Mouse (Mus musculus): Measurements from ENCODE around the gene Stard7. TPM values are rescaled to one million over a fixed set of nuclear protein-coding genes. Genes with fewer than 3 reads are reported as not detected.

Stard7 gene
- polyA plus RNA-seq, 1 experiment from 2014 or later: 37.9 TPM

DNA sequence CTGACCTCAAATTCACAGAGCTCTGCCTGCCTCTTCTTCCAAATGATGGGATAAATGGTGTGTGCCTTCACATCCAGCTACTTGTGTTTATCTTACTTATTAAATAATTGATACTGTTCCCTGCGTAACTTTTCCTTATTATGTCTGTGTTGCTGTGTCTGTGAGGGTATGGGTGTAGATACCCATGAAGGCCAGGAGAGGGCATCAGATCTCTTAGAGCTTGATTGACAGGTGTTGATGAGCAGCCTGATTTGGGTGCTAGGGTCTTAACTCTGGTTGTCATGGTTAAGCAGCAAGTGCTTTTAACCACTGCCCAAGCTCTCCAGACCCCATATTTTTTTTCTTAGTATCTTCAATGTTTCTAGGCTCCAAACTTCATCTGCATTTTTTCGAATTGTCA lies 38.6 kb downstream of the Stard7 start:
- no peak overlapping the region for H3K4me3 ChIP-seq (ENCODE audit: low read depth, low read length)
- no peak overlapping the region for H3K27ac ChIP-seq (ENCODE audit: low read length)
- no peaks in the 10 kb centered on the region for H3K9me3 ChIP-seq (ENCODE audit: low read length)
- no peaks in the 10 kb centered on the region for H3K27me3 ChIP-seq (replicated peaks; ENCODE audit: insufficient read depth, low read length)
- peak; percentile 53 for DNase-seq (ENCODE audit: low spot score)
- H3K4me1 ChIP-seq (ENCODE audit: insufficient read depth, low read depth, low read length): no peaks in the 10 kb centered on the region
- WGBS: 92% methylated on average over 2 of the region's 2 CpGs
- no peak for TF ChIP-seq EP300 (IDR thresholded peaks at IDR 0.05)
- TF ChIP-seq CTCF (IDR thresholded peaks at IDR 0.05): peak; percentile 69
- H3K9ac ChIP-seq (replicated peaks; ENCODE audit: low read depth): no peak overlapping the region
- H3K36me3 ChIP-seq (ENCODE audit: insufficient read depth, low read length): no peaks in the 10 kb centered on the region
- H3K4me2 ChIP-seq (replicated peaks; ENCODE audit: low read depth, low read length): no peak overlapping the region
- no peak for ATAC-seq

DNA sequence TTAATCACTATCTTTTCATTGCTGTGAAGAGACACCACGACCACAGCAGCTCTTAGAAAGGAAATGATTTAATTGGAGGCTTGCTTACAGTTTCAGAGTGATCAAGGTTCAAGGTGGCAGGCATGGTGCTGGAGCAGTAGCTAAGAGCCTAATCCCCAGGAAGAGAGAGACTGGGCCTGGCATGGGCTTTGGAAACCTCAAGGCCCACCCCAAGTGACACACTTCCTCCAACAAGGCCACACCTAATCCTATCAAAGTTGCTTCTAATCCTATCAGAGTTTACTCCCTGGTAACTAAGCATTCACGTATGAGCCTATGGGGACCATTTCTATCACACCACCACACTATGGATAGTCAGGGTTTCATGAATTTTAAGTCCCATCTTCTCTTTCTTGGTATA lies 40.2 kb downstream of the Stard7 start:
- Histone ChIP-seq H3K27me3 (replicated peaks; ENCODE audit: insufficient read depth, low read length) (no peaks in the 10 kb centered on the region), H3K4me1 (ENCODE audit: insufficient read depth, low read depth, low read length) (no peaks in the 10 kb centered on the region), H3K36me3 (ENCODE audit: insufficient read depth, low read length) (no peaks in the 10 kb centered on the region), H3K9ac (replicated peaks; ENCODE audit: low read depth) (no peak overlapping the region), H3K27ac (ENCODE audit: low read length) (no peak overlapping the region), H3K4me2 (replicated peaks; ENCODE audit: low read depth, low read length) (no peak overlapping the region), H3K9me3 (ENCODE audit: low read length) (no peaks in the 10 kb centered on the region), H3K4me3 (ENCODE audit: low read depth, low read length) (no peak overlapping the region)
- DNase-seq (ENCODE audit: low spot score) (no peak), ATAC-seq (no peak)
- TF ChIP-seq CTCF (IDR thresholded peaks at IDR 0.05): no peak
- no peak for TF ChIP-seq EP300 (IDR thresholded peaks at IDR 0.05)
- 44% methylated on average over 2 of the region's 2 CpGs for WGBS

DNA sequence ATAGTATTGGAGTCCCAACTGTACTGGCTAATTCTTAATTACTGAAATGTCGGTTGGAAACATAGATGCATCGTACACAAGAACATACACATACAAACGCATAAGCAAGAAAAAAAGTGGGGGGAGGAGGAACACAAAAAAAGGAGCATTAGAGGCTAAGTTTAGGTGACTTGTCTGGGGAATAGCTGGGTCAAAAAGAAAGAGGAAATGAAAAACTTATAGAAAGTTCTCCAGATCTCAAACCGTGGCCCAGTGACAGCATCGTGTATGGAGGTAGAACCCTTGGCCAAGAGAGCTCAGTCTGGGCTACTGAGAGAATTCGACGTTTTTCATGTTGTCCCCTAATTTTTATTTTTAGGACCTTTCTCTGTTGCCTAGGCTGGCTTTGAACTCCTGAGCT lies 40.7 kb downstream of the Stard7 start:
- DNase-seq (ENCODE audit: low spot score) (no peak), ATAC-seq (no peak)
- H3K36me3 ChIP-seq (ENCODE audit: insufficient read depth, low read length): no peaks in the 10 kb centered on the region
- H3K9me3 ChIP-seq (ENCODE audit: low read length): no peaks in the 10 kb centered on the region
- H3K27ac ChIP-seq (ENCODE audit: low read length): no peak overlapping the region
- H3K4me3 ChIP-seq (ENCODE audit: low read depth, low read length): no peak overlapping the region
- 91% methylated on average over 7 of the region's 7 CpGs for WGBS
- no peak for TF ChIP-seq CTCF (IDR thresholded peaks at IDR 0.05)
- TF ChIP-seq EP300 (IDR thresholded peaks at IDR 0.05): no peak
- no peaks in the 10 kb centered on the region for H3K27me3 ChIP-seq (replicated peaks; ENCODE audit: insufficient read depth, low read length)
- no peaks in the 10 kb centered on the region for H3K4me1 ChIP-seq (ENCODE audit: insufficient read depth, low read depth, low read length)
- no peak overlapping the region for H3K9ac ChIP-seq (replicated peaks; ENCODE audit: low read depth)
- no peak overlapping the region for H3K4me2 ChIP-seq (replicated peaks; ENCODE audit: low read depth, low read length)

DNA sequence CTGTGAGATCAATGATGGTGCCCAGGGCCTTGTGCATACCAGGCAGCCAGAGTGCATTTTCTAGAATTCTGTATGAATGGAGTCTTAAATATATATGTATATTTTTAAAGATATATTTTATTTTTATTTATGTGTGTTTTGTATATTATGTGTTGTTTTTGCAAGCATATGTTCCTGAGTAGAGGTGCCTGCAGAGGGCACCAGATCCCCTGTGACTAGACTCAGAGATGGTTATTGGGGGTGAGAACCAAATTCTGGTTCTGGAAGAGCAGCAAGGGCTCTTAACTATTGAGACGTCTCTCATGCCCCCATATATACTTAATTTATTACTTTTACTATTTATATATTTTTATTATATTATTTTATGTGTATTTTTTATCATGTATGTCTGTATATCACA lies 41.2 kb downstream of the Stard7 start:
- Histone ChIP-seq H3K36me3 (ENCODE audit: insufficient read depth, low read length) (no peaks in the 10 kb centered on the region), H3K9ac (replicated peaks; ENCODE audit: low read depth) (no peak overlapping the region), H3K9me3 (ENCODE audit: low read length) (no peaks in the 10 kb centered on the region), H3K4me1 (ENCODE audit: insufficient read depth, low read depth, low read length) (no peaks in the 10 kb centered on the region), H3K4me3 (ENCODE audit: low read depth, low read length) (no peak overlapping the region), H3K4me2 (replicated peaks; ENCODE audit: low read depth, low read length) (no peak overlapping the region), H3K27ac (ENCODE audit: low read length) (no peak overlapping the region), H3K27me3 (replicated peaks; ENCODE audit: insufficient read depth, low read length) (no peaks in the 10 kb centered on the region)
- 82% methylated on average over 1 of the region's 1 CpGs for WGBS
- TF ChIP-seq CTCF (IDR thresholded peaks at IDR 0.05) (no peak), EP300 (IDR thresholded peaks at IDR 0.05) (no peak)
- DNase-seq (ENCODE audit: low spot score) (no peak), ATAC-seq (no peak)

DNA sequence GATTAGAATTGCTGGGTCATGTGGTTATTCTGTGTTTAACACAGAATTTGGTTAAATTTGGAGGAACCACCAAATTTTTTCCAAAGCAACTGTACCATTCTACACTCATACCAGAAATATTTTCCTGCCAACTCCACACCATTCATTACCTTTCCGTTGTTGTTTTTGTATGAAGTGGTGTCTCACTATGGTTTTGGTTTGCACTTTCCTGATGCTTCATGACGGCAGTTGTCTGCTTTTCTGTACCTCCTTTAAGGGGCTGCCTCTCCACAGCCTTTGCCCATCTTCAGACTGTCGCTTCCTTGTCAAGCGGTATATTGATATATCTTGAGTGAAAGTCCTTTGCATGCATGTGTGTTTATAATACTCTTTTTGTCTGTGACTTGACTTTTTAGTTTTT lies 42.8 kb downstream of the Stard7 start:
- WGBS: 92% methylated on average over 4 of the region's 4 CpGs
- H3K4me2 ChIP-seq (replicated peaks; ENCODE audit: low read depth, low read length): no peak overlapping the region
- TF ChIP-seq CTCF (IDR thresholded peaks at IDR 0.05): no peak
- no peaks in the 10 kb centered on the region for H3K27me3 ChIP-seq (replicated peaks; ENCODE audit: insufficient read depth, low read length)
- H3K4me3 ChIP-seq (ENCODE audit: low read depth, low read length): no peak overlapping the region
- DNase-seq (ENCODE audit: low spot score): no peak
- H3K9ac ChIP-seq (replicated peaks; ENCODE audit: low read depth): no peak overlapping the region
- H3K27ac ChIP-seq (ENCODE audit: low read length): no peak overlapping the region
- H3K36me3 ChIP-seq (ENCODE audit: insufficient read depth, low read length): no peaks in the 10 kb centered on the region
- no peaks in the 10 kb centered on the region for H3K9me3 ChIP-seq (ENCODE audit: low read length)
- H3K4me1 ChIP-seq (ENCODE audit: insufficient read depth, low read depth, low read length): no peaks in the 10 kb centered on the region
- no peak for ATAC-seq

DNA sequence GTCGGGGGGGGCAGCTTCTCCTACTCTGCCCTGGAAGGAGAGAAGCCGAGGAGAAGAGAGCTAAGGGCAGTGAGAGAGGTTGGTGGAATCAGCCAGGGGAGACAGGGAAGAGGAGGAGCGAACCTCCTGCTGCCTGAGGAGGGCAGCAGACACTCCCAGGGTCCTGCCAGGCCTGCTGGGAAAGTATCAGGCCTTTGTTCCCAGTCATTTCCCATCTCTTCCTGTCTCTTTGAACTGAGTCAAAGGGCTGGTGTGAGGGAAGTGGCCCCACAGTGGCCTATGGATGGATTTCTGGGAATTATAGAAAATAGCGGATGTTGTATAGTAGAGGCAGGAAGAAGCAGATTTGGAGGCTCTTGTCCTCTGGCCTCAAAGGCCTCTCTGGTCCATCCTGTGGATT lies 43.9 kb downstream of the Stard7 start:
- Histone ChIP-seq H3K27me3 (replicated peaks; ENCODE audit: insufficient read depth, low read length) (no peaks in the 10 kb centered on the region), H3K36me3 (ENCODE audit: insufficient read depth, low read length) (no peaks in the 10 kb centered on the region), H3K4me2 (replicated peaks; ENCODE audit: low read depth, low read length) (no peak overlapping the region), H3K27ac (ENCODE audit: low read length) (no peak overlapping the region), H3K9me3 (ENCODE audit: low read length) (no peaks in the 10 kb centered on the region), H3K4me3 (ENCODE audit: low read depth, low read length) (no peak overlapping the region), H3K4me1 (ENCODE audit: insufficient read depth, low read depth, low read length) (no peaks in the 10 kb centered on the region), H3K9ac (replicated peaks; ENCODE audit: low read depth) (no peak overlapping the region)
- DNase-seq (ENCODE audit: low spot score) (peak; percentile 31), ATAC-seq (peak; percentile 72)
- 59% methylated on average over 4 of the region's 4 CpGs for WGBS
- TF ChIP-seq EP300 (IDR thresholded peaks at IDR 0.05) (0 out of 2 replicates have a peak, but pooled peaks have one; percentile 15), CTCF (IDR thresholded peaks at IDR 0.05) (peak; percentile 54)

DNA sequence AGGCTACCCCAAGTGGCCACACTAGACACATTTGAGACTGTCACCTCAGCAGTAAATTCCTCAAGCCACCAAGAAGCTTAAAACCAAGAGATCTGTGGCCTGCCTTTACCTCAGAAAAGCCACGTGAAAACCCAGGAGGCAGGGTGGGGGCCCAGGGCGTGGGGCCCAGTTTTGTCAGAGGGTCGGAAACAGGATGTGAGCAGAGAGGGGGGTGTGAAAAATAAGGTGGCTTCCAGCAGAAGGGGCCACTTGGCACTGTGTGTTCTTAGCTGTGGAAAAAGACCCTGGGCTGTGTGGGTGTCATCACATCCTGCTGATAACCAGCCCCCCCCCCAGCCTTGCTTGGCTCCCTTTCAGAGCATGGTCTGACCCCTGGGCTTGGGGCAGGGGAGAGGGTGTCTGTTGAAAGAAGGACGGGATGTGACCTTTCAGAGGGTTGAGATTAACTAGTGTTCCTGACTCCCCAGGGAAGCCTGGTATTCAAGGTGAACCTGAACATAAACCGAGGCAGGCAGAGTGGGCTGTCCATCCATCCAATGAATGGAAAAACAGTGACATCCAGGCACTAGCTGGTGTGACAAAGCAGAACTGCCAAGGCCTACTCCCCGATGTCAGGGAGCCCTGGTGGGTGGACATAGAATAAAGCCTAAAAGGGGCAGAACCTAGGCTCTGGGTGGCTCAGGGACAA lies 44.6 kb downstream of the Stard7 start:
- H3K4me3 ChIP-seq (ENCODE audit: low read depth, low read length): no peak overlapping the region
- H3K4me1 ChIP-seq (ENCODE audit: insufficient read depth, low read depth, low read length): no peaks in the 10 kb centered on the region
- ATAC-seq: peak; percentile 56
- H3K27me3 ChIP-seq (replicated peaks; ENCODE audit: insufficient read depth, low read length): no peaks in the 10 kb centered on the region
- TF ChIP-seq EP300 (IDR thresholded peaks at IDR 0.05): no peak
- TF ChIP-seq CTCF (IDR thresholded peaks at IDR 0.05): no peak
- H3K9ac ChIP-seq (replicated peaks; ENCODE audit: low read depth): no peak overlapping the region
- 52% methylated on average over 6 of the region's 6 CpGs for WGBS
- no peaks in the 10 kb centered on the region for H3K36me3 ChIP-seq (ENCODE audit: insufficient read depth, low read length)
- H3K4me2 ChIP-seq (replicated peaks; ENCODE audit: low read depth, low read length): no peak overlapping the region
- no peak overlapping the region for H3K27ac ChIP-seq (ENCODE audit: low read length)
- no peak for DNase-seq (ENCODE audit: low spot score)
- H3K9me3 ChIP-seq (ENCODE audit: low read length): no peaks in the 10 kb centered on the region
